Mouse (Mus musculus) bone marrow, adult 2 months (tissue): ENCODE measurements around the gene Cox4i1.

Experiments
- CTCF ChIP-seq: fragments of 200-500 bp; IDR thresholded peaks from 2 replicates; pipeline ENCODE4 v1.5.1; 2011; ENCODE audit warnings: low read length, control low read depth; ENCODE audit not compliant: control insufficient read depth, insufficient read depth
- POLR2A ChIP-seq: fragments of 200-500 bp; IDR thresholded peaks from 2 replicates; pipeline ENCODE4 v1.6.1; 2011; ENCODE audit warnings: low read depth, mild to moderate bottlenecking, control low read depth, low read length, borderline replicate concordance; ENCODE audit not compliant: control insufficient read depth

DNA sequence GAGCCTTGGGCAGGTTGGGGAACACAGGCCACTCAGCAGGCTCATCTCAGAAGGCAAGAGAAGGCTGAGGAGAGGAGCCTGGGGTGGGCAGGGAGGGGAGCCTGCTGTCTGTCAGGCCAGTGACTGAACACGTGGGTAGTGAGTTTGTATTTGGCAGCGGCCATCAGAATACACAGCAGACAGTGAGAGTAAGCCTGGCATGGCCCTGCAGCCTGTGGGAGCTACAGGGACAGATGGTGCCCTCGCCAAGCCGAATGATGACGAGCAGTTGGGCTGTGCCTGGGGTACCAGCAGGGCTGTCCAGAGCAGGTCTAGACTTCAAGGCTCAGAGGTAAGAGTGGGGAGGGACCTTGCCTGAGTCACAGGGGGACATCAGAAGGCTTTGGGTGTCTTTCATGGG, 40.7 kb upstream of the Cox4i1 start:
- TF ChIP-seq CTCF (no peak), POLR2A (no peak)
